Mouse (Mus musculus): Measurements from ENCODE around the gene Pttg1. TPM values are rescaled to one million over a fixed set of nuclear protein-coding genes. Genes with fewer than 3 reads are reported as not detected.
A peak's percentile ranks its signal among the peaks of the same experiment; 100 is the strongest.

The Pttg1 gene
- polyA plus RNA-seq, 1 experiment from 2014 or later: 40.6 TPM

DNA sequence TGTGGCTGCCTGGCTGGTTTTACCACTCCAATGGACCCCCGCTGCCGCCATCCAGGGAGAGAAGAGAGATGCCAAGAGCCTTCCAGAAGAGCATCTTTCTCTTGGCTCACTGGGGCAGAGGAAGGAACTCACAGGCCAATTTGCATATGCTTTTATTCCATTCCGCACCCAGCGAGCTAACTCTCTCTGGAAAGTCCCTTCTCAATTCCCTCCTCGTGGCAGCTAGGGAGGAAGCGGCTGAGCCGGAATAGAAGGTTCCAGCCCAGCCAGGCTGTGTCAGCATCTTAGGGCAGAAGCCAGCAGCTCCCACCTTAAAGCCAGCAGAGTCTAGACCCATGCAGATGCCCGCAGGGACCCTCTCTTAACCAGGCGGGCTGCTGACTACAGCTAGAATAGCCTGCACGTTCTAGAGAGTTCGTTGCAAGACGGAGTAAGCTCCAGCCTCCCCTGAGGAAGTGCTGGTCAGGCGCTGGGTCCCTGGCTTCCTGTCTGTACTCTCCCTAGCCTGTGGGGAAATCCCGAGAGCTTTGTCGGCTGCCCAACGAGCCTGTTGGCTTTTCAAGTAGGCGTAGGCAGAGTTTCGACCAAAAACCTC lies 40.9 kb downstream of the Pttg1 start:
- Histone ChIP-seq H3K9ac (ENCODE audit: low read depth, low read length) (peak overlapping the region; percentile 28; the same call in 1 of the 2 replicates), H3K27ac (ENCODE audit: low read length) (peak overlapping the region; percentile 67), H3K36me3 (ENCODE audit: control insufficient read depth, insufficient read depth) (no peaks in the 10 kb centered on the region), H3K4me3 (ENCODE audit: low read depth, low read length) (peak overlapping the region; percentile 36), H3K4me2 (ENCODE audit: low read depth, low read length) (peak overlapping the region; percentile 47), H3K4me1 (ENCODE audit: control insufficient read depth, low read depth, low read length) (no peaks in the 10 kb centered on the region), H3K27me3 (ENCODE audit: control insufficient read depth, insufficient read depth, low read depth, low read length) (no peaks in the 10 kb centered on the region; the same call in 1 of the 2 replicates), H3K9me3 (replicated peaks; ENCODE audit: control insufficient read depth, low read length) (no peaks in the 10 kb centered on the region)
- WGBS (ENCODE audit: insufficient replicate concordance): 2% methylated on average over 18 of the region's 18 CpGs
- peak; percentile 79 for ATAC-seq (ENCODE audit: low read depth)

DNA sequence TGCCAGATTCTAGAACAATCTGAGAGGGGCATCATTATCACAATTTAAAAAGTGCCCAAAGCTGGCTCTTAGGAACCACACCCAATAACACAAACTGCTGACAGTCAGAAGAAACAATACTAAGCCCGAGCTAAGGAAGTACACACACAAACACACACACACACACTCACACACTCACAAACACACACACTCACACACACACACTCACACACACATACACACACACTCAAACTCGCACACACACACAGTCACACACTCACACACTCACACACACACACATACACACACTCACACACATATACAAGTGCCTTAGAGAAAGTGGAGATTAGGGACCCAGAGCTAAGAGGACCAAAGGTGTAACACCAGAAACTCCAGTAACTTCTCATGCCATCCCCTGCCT lies 42.5 kb downstream of the Pttg1 start:
- WGBS (ENCODE audit: insufficient replicate concordance): 49% methylated on average over 2 of the region's 2 CpGs
- no peak overlapping the region for H3K9ac ChIP-seq (ENCODE audit: low read depth, low read length)

DNA sequence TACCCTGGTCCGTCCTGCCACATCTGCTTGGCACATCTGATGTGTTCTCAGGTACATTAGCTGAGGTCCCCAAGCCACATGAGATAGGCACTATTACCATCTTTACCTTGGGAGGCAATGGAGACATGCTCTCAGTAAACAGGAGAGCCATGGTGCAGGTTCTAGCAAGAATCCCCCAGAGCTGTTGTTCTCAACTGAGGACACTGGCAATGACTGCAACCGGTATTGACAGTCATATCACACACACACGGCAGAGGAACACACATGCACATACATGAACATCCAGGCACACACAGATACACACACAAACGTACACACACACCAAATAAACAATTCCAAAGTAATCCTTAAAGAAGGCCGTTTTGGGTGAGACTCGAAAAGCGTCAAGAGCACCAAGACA lies 45.1 kb downstream of the Pttg1 start:
- Histone ChIP-seq H3K4me3 (ENCODE audit: low read depth, low read length) (no peak overlapping the region), H3K9me3 (replicated peaks; ENCODE audit: control insufficient read depth, low read length) (no peaks in the 10 kb centered on the region), H3K4me1 (ENCODE audit: control insufficient read depth, low read depth, low read length) (no peaks in the 10 kb centered on the region), H3K27ac (ENCODE audit: low read length) (no peak overlapping the region), H3K9ac (ENCODE audit: low read depth, low read length) (no peak overlapping the region), H3K36me3 (ENCODE audit: control insufficient read depth, insufficient read depth) (no peaks in the 10 kb centered on the region), H3K27me3 (ENCODE audit: control insufficient read depth, insufficient read depth, low read depth, low read length) (no peaks in the 10 kb centered on the region; the same call in 1 of the 2 replicates), H3K4me2 (ENCODE audit: low read depth, low read length) (no peak overlapping the region)
- no peak for ATAC-seq (ENCODE audit: low read depth)
- WGBS (ENCODE audit: insufficient replicate concordance): 69% methylated on average over 7 of the region's 7 CpGs

More for the DNA sequence above, 42.5 kb downstream of the Pttg1 start:
- Histone ChIP-seq H3K27me3 (ENCODE audit: control insufficient read depth, insufficient read depth, low read depth, low read length) (no peaks in the 10 kb centered on the region; the same call in 1 of the 2 replicates), H3K9me3 (replicated peaks; ENCODE audit: control insufficient read depth, low read length) (no peaks in the 10 kb centered on the region), H3K4me2 (ENCODE audit: low read depth, low read length) (no peak overlapping the region), H3K27ac (ENCODE audit: low read length) (no peak overlapping the region), H3K4me3 (ENCODE audit: low read depth, low read length) (no peak overlapping the region), H3K4me1 (ENCODE audit: control insufficient read depth, low read depth, low read length) (no peaks in the 10 kb centered on the region), H3K36me3 (ENCODE audit: control insufficient read depth, insufficient read depth) (no peaks in the 10 kb centered on the region)
- no peak for ATAC-seq (ENCODE audit: low read depth)

DNA sequence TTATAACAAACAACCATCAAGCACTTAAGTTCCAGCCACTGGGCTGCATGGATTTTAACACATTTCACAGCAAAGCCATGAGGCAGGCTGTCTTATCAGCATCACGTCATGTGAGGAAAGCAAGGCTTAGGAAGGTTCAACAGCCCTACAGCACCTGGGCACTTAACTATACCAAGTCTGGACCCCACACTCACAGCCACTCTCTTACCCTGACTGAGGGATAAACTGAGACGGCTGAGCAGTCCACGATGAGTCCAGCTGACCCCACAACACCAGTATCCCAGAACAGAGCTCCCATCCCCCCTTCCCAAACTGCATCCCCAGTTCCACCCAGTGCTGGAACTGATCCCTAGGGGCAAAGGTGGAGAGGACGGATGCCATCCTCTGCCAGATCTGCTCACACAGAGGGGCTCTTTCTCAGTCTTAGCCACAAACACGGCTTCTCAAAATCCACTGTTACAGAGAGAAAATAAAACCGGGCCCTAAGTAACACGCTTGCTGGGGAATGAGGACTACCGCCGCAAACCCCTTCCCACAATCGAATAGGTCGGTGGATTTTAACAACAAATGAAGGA lies 46.1 kb downstream of the Pttg1 start:
- no peak overlapping the region for H3K27ac ChIP-seq (ENCODE audit: low read length)
- H3K4me1 ChIP-seq (ENCODE audit: control insufficient read depth, low read depth, low read length): no peaks in the 10 kb centered on the region
- H3K27me3 ChIP-seq (ENCODE audit: control insufficient read depth, insufficient read depth, low read depth, low read length): no peaks in the 10 kb centered on the region; the same call in 1 of the 2 replicates
- H3K4me2 ChIP-seq (ENCODE audit: low read depth, low read length): no peak overlapping the region
- no peaks in the 10 kb centered on the region for H3K9me3 ChIP-seq (replicated peaks; ENCODE audit: control insufficient read depth, low read length)
- no peak for ATAC-seq (ENCODE audit: low read depth)
- WGBS (ENCODE audit: insufficient replicate concordance): 72% methylated on average over 11 of the region's 11 CpGs
- no peaks in the 10 kb centered on the region for H3K36me3 ChIP-seq (ENCODE audit: control insufficient read depth, insufficient read depth)
- H3K4me3 ChIP-seq (ENCODE audit: low read depth, low read length): no peak overlapping the region
- no peak overlapping the region for H3K9ac ChIP-seq (ENCODE audit: low read depth, low read length)

DNA sequence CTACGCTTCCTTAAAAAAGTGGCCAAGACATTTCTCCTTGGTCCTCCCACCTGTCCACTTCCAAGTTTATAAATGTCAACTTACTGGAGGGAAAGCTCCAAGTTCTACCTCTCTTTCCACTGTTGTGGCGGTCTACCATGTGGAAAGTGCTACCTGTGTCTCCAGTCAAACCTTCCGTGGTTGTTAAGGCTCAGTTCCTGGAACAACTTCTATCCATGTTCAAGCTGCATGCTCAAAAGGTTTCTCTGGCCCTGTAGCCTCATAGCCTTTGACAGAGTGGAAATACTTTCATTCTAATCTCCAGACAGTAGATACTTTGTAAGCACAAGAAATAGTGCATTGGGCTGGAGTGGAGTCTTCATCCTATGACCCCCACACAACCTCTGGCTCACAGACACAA lies 46.6 kb downstream of the Pttg1 start:
- Histone ChIP-seq H3K36me3 (ENCODE audit: control insufficient read depth, insufficient read depth) (no peaks in the 10 kb centered on the region), H3K9ac (ENCODE audit: low read depth, low read length) (no peak overlapping the region), H3K4me2 (ENCODE audit: low read depth, low read length) (no peak overlapping the region), H3K4me1 (ENCODE audit: control insufficient read depth, low read depth, low read length) (no peaks in the 10 kb centered on the region), H3K9me3 (replicated peaks; ENCODE audit: control insufficient read depth, low read length) (no peaks in the 10 kb centered on the region), H3K27ac (ENCODE audit: low read length) (no peak overlapping the region), H3K4me3 (ENCODE audit: low read depth, low read length) (no peak overlapping the region), H3K27me3 (ENCODE audit: control insufficient read depth, insufficient read depth, low read depth, low read length) (no peaks in the 10 kb centered on the region)
- 72% methylated on average over 3 of the region's 3 CpGs for WGBS (ENCODE audit: insufficient replicate concordance)
- no peak for ATAC-seq (ENCODE audit: low read depth)

GRCm38 (mm10) chr11:43377083-43377850 lies 48.8 kb downstream of the Pttg1 start:
- WGBS (ENCODE audit: insufficient replicate concordance): 63% methylated on average over 8 of the region's 8 CpGs
- no peak for ATAC-seq (ENCODE audit: low read depth)
- H3K9me3 ChIP-seq (replicated peaks; ENCODE audit: control insufficient read depth, low read length): no peaks in the 10 kb centered on the region

GRCm38 (mm10) chr11:43376598-43376997 lies 49.5 kb downstream of the Pttg1 start:
- WGBS (ENCODE audit: insufficient replicate concordance): 73% methylated on average over 1 of the region's 1 CpGs
- H3K4me2 ChIP-seq (ENCODE audit: low read depth, low read length): no peak overlapping the region
- no peak for ATAC-seq (ENCODE audit: low read depth)
- H3K36me3 ChIP-seq (ENCODE audit: control insufficient read depth, insufficient read depth): no peaks in the 10 kb centered on the region
- H3K9ac ChIP-seq (ENCODE audit: low read depth, low read length): no peak overlapping the region
- no peak overlapping the region for H3K4me3 ChIP-seq (ENCODE audit: low read depth, low read length)
- H3K27ac ChIP-seq (ENCODE audit: low read length): no peak overlapping the region
- H3K9me3 ChIP-seq (replicated peaks; ENCODE audit: control insufficient read depth, low read length): no peaks in the 10 kb centered on the region
- no peaks in the 10 kb centered on the region for H3K4me1 ChIP-seq (ENCODE audit: control insufficient read depth, low read depth, low read length)
- H3K27me3 ChIP-seq (ENCODE audit: control insufficient read depth, insufficient read depth, low read depth, low read length): no peaks in the 10 kb centered on the region

More at GRCm38 (mm10) chr11:43377083-43377850, 48.8 kb downstream of the Pttg1 start:
- Histone ChIP-seq H3K36me3 (ENCODE audit: control insufficient read depth, insufficient read depth) (no peaks in the 10 kb centered on the region), H3K27me3 (ENCODE audit: control insufficient read depth, insufficient read depth, low read depth, low read length) (no peaks in the 10 kb centered on the region), H3K4me2 (ENCODE audit: low read depth, low read length) (no peak overlapping the region), H3K9ac (ENCODE audit: low read depth, low read length) (no peak overlapping the region), H3K4me1 (ENCODE audit: control insufficient read depth, low read depth, low read length) (no peaks in the 10 kb centered on the region), H3K4me3 (ENCODE audit: low read depth, low read length) (no peak overlapping the region), H3K27ac (ENCODE audit: low read length) (no peak overlapping the region)

GRCm38 (mm10) chr11:43374956-43375355 lies 51.1 kb downstream of the Pttg1 start:
- Histone ChIP-seq H3K27me3 (ENCODE audit: control insufficient read depth, insufficient read depth, low read depth, low read length) (no peaks in the 10 kb centered on the region), H3K4me1 (ENCODE audit: control insufficient read depth, low read depth, low read length) (no peaks in the 10 kb centered on the region), H3K4me2 (ENCODE audit: low read depth, low read length) (no peak overlapping the region), H3K4me3 (ENCODE audit: low read depth, low read length) (no peak overlapping the region), H3K9ac (ENCODE audit: low read depth, low read length) (no peak overlapping the region), H3K27ac (ENCODE audit: low read length) (no peak overlapping the region), H3K9me3 (replicated peaks; ENCODE audit: control insufficient read depth, low read length) (no peaks in the 10 kb centered on the region), H3K36me3 (ENCODE audit: control insufficient read depth, insufficient read depth) (no peaks in the 10 kb centered on the region)
- WGBS (ENCODE audit: insufficient replicate concordance): 66% methylated on average over 6 of the region's 6 CpGs
- no peak for ATAC-seq (ENCODE audit: low read depth)

GRCm38 (mm10) chr11:43373367-43373766 lies 52.7 kb downstream of the Pttg1 start:
- Histone ChIP-seq H3K4me1 (ENCODE audit: control insufficient read depth, low read depth, low read length) (no peaks in the 10 kb centered on the region), H3K4me2 (ENCODE audit: low read depth, low read length) (no peak overlapping the region), H3K9ac (ENCODE audit: low read depth, low read length) (no peak overlapping the region), H3K27me3 (ENCODE audit: control insufficient read depth, insufficient read depth, low read depth, low read length) (no peaks in the 10 kb centered on the region), H3K9me3 (replicated peaks; ENCODE audit: control insufficient read depth, low read length) (no peaks in the 10 kb centered on the region), H3K36me3 (ENCODE audit: control insufficient read depth, insufficient read depth) (no peaks in the 10 kb centered on the region), H3K27ac (ENCODE audit: low read length) (no peak overlapping the region), H3K4me3 (ENCODE audit: low read depth, low read length) (no peak overlapping the region)
- no peak for ATAC-seq (ENCODE audit: low read depth)
- WGBS (ENCODE audit: insufficient replicate concordance): 59% methylated on average over 3 of the region's 3 CpGs

Measured in liver, embryonic 16.5 days (tissue).